Mouse (Mus musculus) lung, adult 18-20 months (tissue): ENCODE results near the gene Osbpl2.

Experiments
- DNase-seq, 2 experiments: peaks; one replicate each; pipeline ENCODE4 v3.0.0; 2022; ENCODE audit warnings: mixed read lengths in 2 of 2

The Osbpl2 gene

GRCm38 (mm10) chr2:180165855-180166254 is 46.7 kb downstream of the Osbpl2 start:
- no peak for DNase-seq

- DNase-seq = no peak
Observed at GRCm38 (mm10) chr2:180166869-180167268, 47.8 kb downstream of the Osbpl2 start.

GRCm38 (mm10) chr2:180170151-180170805 is 51.2 kb downstream of the Osbpl2 start:
- DNase-seq = no peak

GRCm38 (mm10) chr2:180170806-180171521 is 51.9 kb downstream of the Osbpl2 start, which contains the start of gene Adrm1:
Adrm1 (plus strand) TSS chr2:180171485.
- DNase-seq = peak; percentile 96 to 97

GRCm38 (mm10) chr2:180171522-180172070 is 52.5 kb downstream of the Osbpl2 start:
- no peak for DNase-seq

- no peak for DNase-seq
Observed at GRCm38 (mm10) chr2:180172152-180172551, 53.0 kb downstream of the Osbpl2 start.

- no peak for DNase-seq
Observed at GRCm38 (mm10) chr2:180173163-180173562, 54.1 kb downstream of the Osbpl2 start.

GRCm38 (mm10) chr2:180173711-180174110 is 54.6 kb downstream of the Osbpl2 start:
- DNase-seq = peak in 1 of 2 experiments; percentile 33

GRCm38 (mm10) chr2:180174121-180174520 is 55.0 kb downstream of the Osbpl2 start:
- DNase-seq = no peak

GRCm38 (mm10) chr2:180175725-180176124 is 56.6 kb downstream of the Osbpl2 start:
- DNase-seq = no peak

- no peak for DNase-seq
Observed at GRCm38 (mm10) chr2:180181542-180181941, 62.4 kb downstream of the Osbpl2 start.

GRCm38 (mm10) chr2:180184011-180184751 is 65.1 kb downstream of the Osbpl2 start:
- no peak for DNase-seq

- DNase-seq = no peak
Observed at GRCm38 (mm10) chr2:180184752-180185109, 65.6 kb downstream of the Osbpl2 start.

GRCm38 (mm10) chr2:180185686-180186085 is 66.6 kb downstream of the Osbpl2 start:
- DNase-seq = no peak

GRCm38 (mm10) chr2:180187362-180187761 is 68.3 kb downstream of the Osbpl2 start:
- no peak for DNase-seq

- DNase-seq = peak; percentile 36 to 45
Observed at GRCm38 (mm10) chr2:180196610-180197322, 77.7 kb downstream of the Osbpl2 start.

GRCm38 (mm10) chr2:180197323-180198037 is 78.4 kb downstream of the Osbpl2 start:
- DNase-seq = no peak

GRCm38 (mm10) chr2:180198782-180199181 is 79.7 kb downstream of the Osbpl2 start:
- no peak for DNase-seq

- no peak for DNase-seq
Observed at GRCm38 (mm10) chr2:180200681-180201080, 81.6 kb downstream of the Osbpl2 start.

GRCm38 (mm10) chr2:180201303-180201702 is 82.2 kb downstream of the Osbpl2 start:
- no peak for DNase-seq

GRCm38 (mm10) chr2:180202263-180202662 is 83.2 kb downstream of the Osbpl2 start:
- no peak for DNase-seq

GRCm38 (mm10) chr2:180202805-180203204 is 83.7 kb downstream of the Osbpl2 start:
- peak; percentile 56 to 74 for DNase-seq
